Mouse (Mus musculus) layer of hippocampus, postnatal 10 days (tissue): ENCODE results near the gene Pnrc1. TPM values are rescaled to one million over a fixed set of nuclear protein-coding genes. Genes with fewer than 3 reads are reported as not detected.

ENCODE experiments used
- DNase-seq, 2 experiments: peaks; one replicate each; pipeline ENCODE4 v3.0.0; 2021; ENCODE audit warnings: low spot score in 2 of 2
- total RNA-seq, 2 experiments: library from RNA; stranded (reverse); gene quantifications; 2 replicates each; pipeline ENCODE4 v1.2.3; 2021

The Pnrc1 gene
- total RNA-seq, 2 experiments from 2014 or later: 94.9 to 101 TPM

DNA sequence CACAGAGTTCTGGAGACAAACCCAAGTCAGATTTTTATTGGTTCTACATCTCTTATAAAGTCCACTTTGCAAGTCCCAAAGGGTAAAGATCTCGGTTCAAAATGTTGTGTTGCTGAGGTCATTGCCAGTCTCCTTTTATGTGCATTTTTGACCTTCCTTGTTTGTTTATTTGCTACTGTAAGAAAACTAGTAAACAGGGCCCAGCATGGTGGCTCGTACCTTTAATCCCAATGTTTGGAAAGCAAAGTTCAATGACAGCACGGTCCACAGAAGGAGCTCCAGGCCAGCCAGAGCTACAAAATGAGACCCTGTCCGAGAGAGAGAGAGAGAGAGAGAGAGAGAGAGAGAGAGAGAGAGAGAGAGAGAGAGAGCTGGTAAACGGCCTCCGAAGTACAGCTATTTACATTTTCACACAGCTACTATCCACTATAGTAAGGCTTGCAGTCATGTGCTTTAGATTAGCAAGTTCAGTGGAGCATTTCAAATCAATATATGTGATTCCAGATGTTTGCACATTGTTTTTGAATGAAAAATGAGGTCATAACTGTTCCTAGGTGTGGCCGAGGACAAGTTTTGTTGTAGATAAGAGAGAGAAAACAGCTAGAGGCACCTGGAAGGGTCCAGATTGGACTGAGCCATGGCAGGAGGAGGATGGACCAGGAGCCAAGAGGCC is 65.8 kb downstream of the Pnrc1 start:
- DNase-seq: no peak

DNA sequence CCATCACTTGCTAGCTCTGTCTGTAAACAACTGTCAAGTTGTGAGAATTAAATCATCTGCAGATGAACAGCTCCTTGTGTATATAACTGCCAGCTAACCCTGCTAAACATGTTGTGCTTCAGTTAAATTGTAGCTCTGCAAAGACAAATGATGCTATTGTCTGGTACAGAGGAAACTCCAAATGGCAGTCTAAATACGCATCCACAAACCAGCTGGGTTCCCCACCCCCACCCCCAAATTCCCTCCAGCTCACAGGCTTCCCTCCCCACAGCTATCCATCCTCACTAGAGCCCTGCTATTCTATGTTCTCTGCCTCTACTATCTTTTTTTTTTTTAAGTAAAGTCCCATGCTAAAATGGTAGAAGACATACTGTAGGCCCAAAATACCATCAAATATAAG is 68.1 kb downstream of the Pnrc1 start:
- no peak for DNase-seq

GRCm38 (mm10) chr4:33208881-33209841 is 80.8 kb downstream of the Pnrc1 start, which contains the start of gene Srsf12:
TSS of gene Srsf12 (plus strand) at chr4:33208991.
- peak; percentile 48 to 67 for DNase-seq

DNA sequence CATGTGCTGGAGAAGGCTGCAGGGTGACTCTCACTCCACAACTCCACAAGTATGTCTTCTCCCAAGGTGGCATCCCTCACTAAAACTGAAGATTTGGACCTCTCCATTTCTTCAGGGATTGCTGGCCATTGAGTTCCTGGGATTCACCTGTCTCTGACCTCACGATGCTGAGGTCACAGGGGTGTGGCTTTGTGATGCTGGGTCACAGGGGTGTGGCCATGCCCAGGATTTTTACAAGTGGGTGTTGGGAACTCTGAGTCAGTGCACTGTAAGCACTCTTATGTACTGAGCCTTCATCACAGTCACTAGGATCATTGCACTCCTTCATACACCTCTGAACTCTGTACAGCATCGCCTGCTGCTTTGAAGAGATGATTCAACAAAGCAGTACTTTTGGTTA is 82.4 kb downstream of the Pnrc1 start:
- no peak for DNase-seq

DNA sequence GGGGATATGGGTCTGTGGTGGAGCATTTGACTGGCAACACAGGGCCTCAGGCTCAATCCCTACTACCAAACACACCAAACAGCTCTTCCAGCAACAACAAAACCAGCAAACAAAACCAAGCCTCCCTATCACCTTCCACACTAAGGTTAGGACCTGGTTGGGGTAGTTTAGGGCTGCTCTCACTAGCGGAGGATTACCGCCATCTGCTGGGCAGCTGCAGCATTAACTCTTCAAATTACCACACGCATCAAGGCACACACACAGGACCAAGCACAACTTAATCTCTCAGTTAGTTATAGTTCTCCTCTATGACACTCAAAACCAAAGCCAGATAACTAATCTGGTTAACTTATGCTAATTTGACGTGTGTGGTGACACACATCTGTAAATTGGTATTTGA is 85.3 kb downstream of the Pnrc1 start:
- peak; percentile 44 to 71 for DNase-seq

DNA sequence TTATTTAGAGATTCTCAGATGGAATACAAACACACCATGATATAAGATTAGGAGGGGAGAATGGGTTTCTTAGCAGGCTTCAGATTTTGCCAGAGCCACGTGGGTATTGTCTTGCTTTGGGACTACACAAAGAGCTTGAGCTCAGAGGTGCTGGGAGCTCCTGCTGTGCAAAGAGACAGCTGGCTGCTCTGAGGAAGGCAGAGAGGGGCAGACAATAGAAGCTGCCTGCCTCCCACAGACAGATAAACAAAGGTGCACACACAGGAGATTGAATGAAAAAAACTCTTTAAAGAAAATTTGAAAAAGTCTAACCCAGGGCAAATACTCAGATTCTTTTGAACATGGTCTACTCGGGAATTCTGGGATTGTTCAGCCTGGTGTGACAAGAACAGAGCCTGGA is 91.8 kb downstream of the Pnrc1 start:
- DNase-seq: no peak

Other genes with a start within 250 kb of the Pnrc1 start
- not detected for gene Gabrr2, start 227.2 kb downstream of the Pnrc1 start, total RNA-seq
- under 1 TPM; 0.25 to 0.42 TPM for gene Gabrr1, start 157.6 kb downstream of the Pnrc1 start, total RNA-seq
- 10 to 100 TPM; 10.6 to 11.1 TPM for gene Pm20d2, start 100.4 kb downstream of the Pnrc1 start, total RNA-seq
- gene Srsf12, start 81.2 kb downstream of the Pnrc1 start, total RNA-seq: 10 to 100 TPM; 38.3 to 39.8 TPM
- 10 to 100 TPM; 20.3 to 20.7 TPM for gene Rngtt, start 20.1 kb upstream of the Pnrc1 start, total RNA-seq